Mouse (Mus musculus): ENCODE results near the gene Cldn17. TPM values are rescaled to one million over a fixed set of nuclear protein-coding genes. Genes with fewer than 3 reads are reported as not detected.

Cldn17 gene
- polyA plus RNA-seq, 1 experiment from 2014 or later, result not detected

Other genes starting within 250 kb of the Cldn17 start
- 39.7 and 44.2 TPM in 2 replicates for gene Grik1, start 216.7 kb downstream of the Cldn17 start, polyA plus RNA-seq (2014; fragmentation: Nextera tagmentation; extraction: Ambion mirVana)
- not detected in 2 replicates for gene Cldn8, start 56.2 kb upstream of the Cldn17 start, polyA plus RNA-seq (2014; fragmentation: Nextera tagmentation; extraction: Ambion mirVana)
- gene Krtap24-1, start 105.3 kb upstream of the Cldn17 start, polyA plus RNA-seq (2014; fragmentation: Nextera tagmentation; extraction: Ambion mirVana), result not detected in 2 replicates
- gene 2310079G19Rik, start 120.7 kb upstream of the Cldn17 start, polyA plus RNA-seq (2014; fragmentation: Nextera tagmentation; extraction: Ambion mirVana), result not detected in 2 replicates
- gene Krtap26-1, start 140.8 kb upstream of the Cldn17 start, polyA plus RNA-seq (2014; fragmentation: Nextera tagmentation; extraction: Ambion mirVana), result not detected in 2 replicates
- gene Krtap27-1, start 164.7 kb upstream of the Cldn17 start, polyA plus RNA-seq (2014; fragmentation: Nextera tagmentation; extraction: Ambion mirVana), result not detected in 2 replicates
- not detected in 2 replicates for gene 2310061N02Rik, start 201.0 kb upstream of the Cldn17 start, polyA plus RNA-seq (2014; fragmentation: Nextera tagmentation; extraction: Ambion mirVana)
- gene Krtap13-1, start 221.9 kb upstream of the Cldn17 start, polyA plus RNA-seq (2014; fragmentation: Nextera tagmentation; extraction: Ambion mirVana), result not detected in 2 replicates
- gene Krtap13, start 244.7 kb upstream of the Cldn17 start, polyA plus RNA-seq (2014; fragmentation: Nextera tagmentation; extraction: Ambion mirVana), result not detected in 2 replicates

Data from neural tube, embryonic 14.5 days (tissue).